Mouse (Mus musculus): ENCODE results near the gene Npcd. TPM values are rescaled to one million over a fixed set of nuclear protein-coding genes. Genes with fewer than 3 reads are reported as not detected.

Gene Npcd
- polyA plus RNA-seq, 1 experiment from 2014 or later: not detected

DNA sequence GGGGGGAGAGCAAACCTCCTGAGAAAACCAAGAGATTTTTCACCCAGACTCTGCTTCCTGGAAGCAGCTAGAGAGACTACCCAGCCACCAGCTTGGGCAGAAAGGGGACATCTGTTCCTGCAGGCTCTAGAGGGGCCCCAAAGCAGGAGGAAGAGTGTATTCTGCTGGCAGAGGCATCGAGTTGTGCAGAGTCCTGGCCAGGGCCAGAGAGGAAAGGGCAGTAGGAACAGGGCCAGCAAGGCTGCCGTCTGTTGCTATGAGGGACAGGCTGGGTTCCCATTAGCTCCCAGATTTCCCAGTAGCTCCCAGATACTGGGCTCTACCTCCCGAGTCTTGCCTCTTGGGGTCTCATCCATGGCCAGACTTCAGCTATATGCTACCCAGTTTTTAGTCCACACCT, 24.0 kb downstream of the Npcd start:
- 75% methylated on average over 3 of the region's 3 CpGs for WGBS
- Histone ChIP-seq H3K36me3 (ENCODE audit: control insufficient read depth, insufficient read depth, low read length) (no peaks in the 10 kb centered on the region), H3K9me3 (ENCODE audit: control insufficient read depth, low read length) (no peaks in the 10 kb centered on the region), H3K4me3 (ENCODE audit: low read depth, low read length) (no peak overlapping the region), H3K27me3 (ENCODE audit: control insufficient read depth, insufficient read depth, low read length) (peaks cover 22% of the 10 kb centered on the region), H3K27ac (ENCODE audit: low read depth, low read length) (no peak overlapping the region), H3K4me2 (no peak overlapping the region), H3K4me1 (ENCODE audit: control insufficient read depth, insufficient read depth, low read length) (peaks cover 6% of the 10 kb centered on the region; the same call in 1 of the 2 replicates), H3K9ac (ENCODE audit: low read length) (no peak overlapping the region)
- DNase-seq (ENCODE audit: low spot score, missing footprints): no peak
- ATAC-seq (ENCODE audit: low FRiP score): no peak

DNA sequence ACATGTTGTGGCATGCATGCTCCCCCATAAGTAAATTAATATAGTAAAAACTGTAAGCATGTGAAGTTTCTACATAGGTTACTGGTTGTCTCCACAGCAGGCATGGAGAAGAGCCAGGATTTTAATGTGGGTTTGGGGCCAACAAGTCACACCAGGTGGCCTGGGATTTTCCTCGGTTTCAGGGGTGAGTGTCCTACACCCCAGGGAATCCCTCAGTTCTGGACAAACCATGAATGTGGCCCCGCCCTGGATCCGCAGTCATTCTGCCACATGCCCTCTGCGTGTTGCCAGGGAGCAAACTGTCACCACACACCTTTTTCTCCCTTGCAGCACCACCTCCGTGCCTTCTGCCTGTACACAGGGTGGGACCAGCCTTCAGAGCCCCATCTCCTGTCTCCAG, 25.4 kb downstream of the Npcd start:
- H3K4me2 ChIP-seq: no peak overlapping the region
- H3K27ac ChIP-seq (ENCODE audit: low read depth, low read length): no peak overlapping the region
- H3K9ac ChIP-seq (ENCODE audit: low read length): no peak overlapping the region
- DNase-seq (ENCODE audit: low spot score, missing footprints): no peak
- peaks cover 36% of the 10 kb centered on the region for H3K27me3 ChIP-seq (ENCODE audit: control insufficient read depth, insufficient read depth, low read length)
- ATAC-seq (ENCODE audit: low FRiP score): no peak
- peaks cover 9% of the 10 kb centered on the region for H3K4me1 ChIP-seq (ENCODE audit: control insufficient read depth, insufficient read depth, low read length)
- H3K4me3 ChIP-seq (ENCODE audit: low read depth, low read length): no peak overlapping the region
- no peaks in the 10 kb centered on the region for H3K9me3 ChIP-seq (ENCODE audit: control insufficient read depth, low read length)
- H3K36me3 ChIP-seq (ENCODE audit: control insufficient read depth, insufficient read depth, low read length): no peaks in the 10 kb centered on the region
- 55% methylated on average over 5 of the region's 5 CpGs for WGBS

DNA sequence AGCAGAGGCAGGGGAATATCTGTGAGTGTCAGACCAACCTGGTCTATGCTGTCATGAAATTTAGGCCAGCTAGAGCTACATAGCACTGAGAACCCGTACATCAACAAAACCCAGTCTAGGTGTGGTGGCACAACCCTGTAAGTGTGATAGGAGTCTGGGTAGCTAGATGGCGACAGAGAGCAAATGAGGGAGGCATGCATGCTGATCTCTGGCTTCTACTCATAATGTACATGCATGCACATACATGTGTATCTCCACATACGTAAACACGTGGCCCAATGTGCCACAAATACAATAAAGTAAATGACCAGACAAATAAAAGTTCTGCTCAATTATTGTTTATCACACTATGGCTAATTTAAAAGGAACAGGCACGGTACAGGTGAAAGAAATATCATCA, 25.9 kb downstream of the Npcd start:
- Histone ChIP-seq H3K4me3 (ENCODE audit: low read depth, low read length) (no peak overlapping the region), H3K9ac (ENCODE audit: low read length) (no peak overlapping the region), H3K9me3 (ENCODE audit: control insufficient read depth, low read length) (no peaks in the 10 kb centered on the region), H3K27me3 (ENCODE audit: control insufficient read depth, insufficient read depth, low read length) (peaks cover 41% of the 10 kb centered on the region), H3K4me1 (ENCODE audit: control insufficient read depth, insufficient read depth, low read length) (peaks cover 13% of the 10 kb centered on the region), H3K27ac (ENCODE audit: low read depth, low read length) (no peak overlapping the region), H3K36me3 (ENCODE audit: control insufficient read depth, insufficient read depth, low read length) (no peaks in the 10 kb centered on the region), H3K4me2 (no peak overlapping the region)
- WGBS: 39% methylated on average over 5 of the region's 5 CpGs
- no peak for ATAC-seq (ENCODE audit: low FRiP score)
- DNase-seq (ENCODE audit: low spot score, missing footprints): no peak

DNA sequence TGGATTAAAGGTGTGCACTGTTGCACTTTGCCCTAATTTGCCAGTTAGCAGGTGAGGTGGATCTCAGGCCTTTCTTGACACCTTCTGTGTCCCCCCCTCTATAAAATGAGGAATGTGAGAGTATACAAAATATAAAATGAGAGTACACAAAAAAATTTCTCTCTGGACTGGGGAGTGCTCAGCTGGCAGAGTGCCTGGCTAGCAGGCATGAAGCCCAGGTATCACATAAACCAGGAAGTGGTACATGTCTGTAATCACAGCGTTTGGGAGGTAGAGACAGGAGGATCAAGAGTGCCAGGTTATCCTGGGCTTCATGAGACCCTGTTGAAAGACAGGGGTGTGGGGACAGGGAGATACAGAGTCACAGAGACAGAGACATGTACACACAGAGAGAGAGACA, 27.0 kb downstream of the Npcd start:
- Histone ChIP-seq H3K27ac (ENCODE audit: low read depth, low read length) (no peak overlapping the region), H3K4me1 (ENCODE audit: control insufficient read depth, insufficient read depth, low read length) (peaks cover 13% of the 10 kb centered on the region), H3K4me3 (ENCODE audit: low read depth, low read length) (no peak overlapping the region), H3K9ac (ENCODE audit: low read length) (no peak overlapping the region), H3K9me3 (ENCODE audit: control insufficient read depth, low read length) (no peaks in the 10 kb centered on the region), H3K36me3 (ENCODE audit: control insufficient read depth, insufficient read depth, low read length) (no peaks in the 10 kb centered on the region), H3K27me3 (ENCODE audit: control insufficient read depth, insufficient read depth, low read length) (peaks cover 52% of the 10 kb centered on the region), H3K4me2 (no peak overlapping the region)
- no peak for ATAC-seq (ENCODE audit: low FRiP score)
- DNase-seq (ENCODE audit: low spot score, missing footprints): no peak
- 64% methylated on average over 1 of the region's 1 CpGs for WGBS

DNA sequence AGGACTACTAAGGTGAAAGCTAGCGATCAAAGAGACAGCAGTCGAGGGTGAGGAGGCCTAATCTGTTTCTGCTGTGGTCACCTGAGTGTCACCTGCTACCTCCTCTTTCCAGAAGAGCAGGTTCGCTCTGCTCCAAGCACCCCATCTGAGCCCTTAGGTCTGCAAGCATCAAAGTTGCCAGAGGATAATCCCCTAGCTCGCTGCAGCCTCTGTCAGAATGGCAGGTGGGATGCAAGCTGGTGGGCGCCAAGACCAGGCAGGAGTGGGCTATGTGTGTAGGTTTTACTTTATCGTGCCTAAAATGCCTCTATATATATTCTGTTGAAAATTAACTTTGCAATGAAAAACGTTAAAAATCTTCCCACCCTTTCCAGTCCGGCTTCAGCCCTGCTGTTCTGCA, 28.8 kb downstream of the Npcd start:
- 18% methylated on average over 8 of the region's 8 CpGs for WGBS

DNA sequence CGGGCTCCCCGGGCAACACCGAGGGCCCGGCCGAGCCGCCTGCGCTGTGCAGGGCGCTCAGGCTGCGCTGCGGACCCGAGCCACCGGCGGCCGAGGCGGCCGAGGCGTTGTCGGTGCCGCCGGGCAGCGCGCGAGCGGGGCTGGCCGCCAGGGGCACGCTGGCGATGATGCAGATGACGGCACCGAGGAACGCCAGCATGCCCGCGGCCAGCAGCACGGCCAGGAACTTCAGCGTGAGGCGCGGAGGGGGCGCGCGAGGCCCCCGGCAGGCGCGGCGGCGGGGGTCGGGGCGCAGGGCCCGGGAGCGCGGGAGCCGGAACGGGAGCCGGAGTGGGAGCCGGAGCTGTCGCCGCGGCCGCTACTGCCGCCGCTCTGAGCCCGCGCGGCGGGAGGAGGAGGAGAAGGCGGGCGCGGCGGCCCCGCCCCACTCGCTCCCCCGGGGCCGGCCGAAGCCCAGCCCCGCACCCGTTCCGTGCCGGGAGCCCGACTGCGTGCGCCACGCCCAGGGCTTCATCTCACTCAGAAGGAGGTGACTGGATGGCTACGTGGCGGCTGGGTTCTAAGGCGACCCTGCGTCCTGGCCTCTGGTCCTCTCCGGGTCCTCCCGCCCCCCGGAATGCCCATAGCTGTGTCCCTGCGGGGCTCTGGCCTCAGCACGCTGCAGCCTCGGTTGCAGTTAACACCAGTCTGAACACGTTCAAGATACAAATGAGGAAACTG, 29.5 kb downstream of the Npcd start, which contains the start of gene Nptxr:
Nptxr (minus strand) TSS at position 415 of the 720 bp plus-strand sequence.
- H3K27ac ChIP-seq (ENCODE audit: low read depth, low read length): no peak within 1 kb of the TSS; the same call in 1 of the 2 replicates
- peak within 1 kb of the TSS; percentile 77 for H3K4me2 ChIP-seq
- peak within 1 kb of the TSS; percentile 64 for H3K9ac ChIP-seq (ENCODE audit: low read length)
- H3K4me1 ChIP-seq (ENCODE audit: control insufficient read depth, insufficient read depth, low read length): peaks cover 13% of the 10 kb centered on the region
- DNase-seq (ENCODE audit: low spot score, missing footprints) (peak; percentile 93), ATAC-seq (ENCODE audit: low FRiP score) (peak; percentile 81)
- no peaks in the 10 kb centered on the region for H3K36me3 ChIP-seq (ENCODE audit: control insufficient read depth, insufficient read depth, low read length)
- H3K9me3 ChIP-seq (ENCODE audit: control insufficient read depth, low read length): no peaks in the 10 kb centered on the region
- peak within 1 kb of the TSS; percentile 53 for H3K4me3 ChIP-seq (ENCODE audit: low read depth, low read length)
- WGBS: under 1% methylated on average over 70 of the region's 91 CpGs
- peaks cover 56% of the 10 kb centered on the region for H3K27me3 ChIP-seq (ENCODE audit: control insufficient read depth, insufficient read depth, low read length)

More for the DNA sequence above, 28.8 kb downstream of the Npcd start:
- peaks cover 56% of the 10 kb centered on the region for H3K27me3 ChIP-seq (ENCODE audit: control insufficient read depth, insufficient read depth, low read length)
- DNase-seq (ENCODE audit: low spot score, missing footprints) (no peak), ATAC-seq (ENCODE audit: low FRiP score) (no peak; the same call in 1 of the 2 replicates)
- H3K4me2 ChIP-seq: no peak overlapping the region
- no peak overlapping the region for H3K9ac ChIP-seq (ENCODE audit: low read length)
- peaks cover 13% of the 10 kb centered on the region for H3K4me1 ChIP-seq (ENCODE audit: control insufficient read depth, insufficient read depth, low read length)
- no peak overlapping the region; the same call in 1 of the 2 replicates for H3K4me3 ChIP-seq (ENCODE audit: low read depth, low read length)
- no peak overlapping the region for H3K27ac ChIP-seq (ENCODE audit: low read depth, low read length)
- H3K9me3 ChIP-seq (ENCODE audit: control insufficient read depth, low read length): no peaks in the 10 kb centered on the region
- H3K36me3 ChIP-seq (ENCODE audit: control insufficient read depth, insufficient read depth, low read length): no peaks in the 10 kb centered on the region

DNA sequence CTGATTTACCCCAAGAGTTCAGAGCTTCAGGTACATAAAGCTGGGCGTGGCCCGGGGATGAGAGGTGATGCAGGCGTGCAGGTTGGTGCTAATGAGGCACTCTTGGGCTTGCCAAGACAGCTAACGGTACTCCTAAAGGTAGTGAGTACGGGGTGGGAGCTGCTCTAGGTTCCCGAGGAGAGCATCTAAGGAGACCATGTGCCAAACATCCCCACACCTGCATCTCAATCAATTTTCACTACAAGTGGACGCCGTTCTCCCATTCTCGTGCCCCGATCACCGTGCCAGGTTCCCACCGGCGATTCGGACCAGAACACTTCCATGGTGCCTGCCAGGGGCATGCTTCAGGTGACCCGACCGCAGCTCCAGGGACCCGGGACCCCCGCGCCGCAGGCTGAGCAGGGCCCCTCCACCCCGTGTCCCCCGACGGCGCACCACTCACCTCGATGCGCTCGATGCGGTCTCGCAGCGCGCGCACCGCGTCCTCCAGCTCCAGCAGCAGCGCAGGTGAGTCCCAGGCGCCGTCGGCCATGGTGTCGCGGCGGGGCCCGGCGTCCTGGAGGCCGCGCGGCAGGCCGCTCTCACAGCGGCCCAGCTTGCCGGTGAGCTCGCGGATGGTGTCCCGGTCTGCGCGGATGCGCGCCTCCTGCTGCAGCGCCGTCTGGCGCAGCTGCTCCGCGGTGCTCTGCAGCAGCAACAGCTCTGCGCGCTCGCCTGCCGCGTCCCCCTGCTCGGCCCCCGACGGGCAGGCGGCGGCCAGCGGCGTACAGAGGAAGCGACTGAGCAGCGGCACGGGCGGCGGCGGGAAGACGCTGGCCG, 30.3 kb downstream of the Npcd start:
- Histone ChIP-seq H3K36me3 (ENCODE audit: control insufficient read depth, insufficient read depth, low read length) (no peaks in the 10 kb centered on the region), H3K4me3 (ENCODE audit: low read depth, low read length) (peak overlapping the region; percentile 53), H3K9me3 (ENCODE audit: control insufficient read depth, low read length) (no peaks in the 10 kb centered on the region), H3K27ac (ENCODE audit: low read depth, low read length) (no peak overlapping the region; the same call in 1 of the 2 replicates), H3K4me2 (peak overlapping the region; percentile 77), H3K4me1 (ENCODE audit: control insufficient read depth, insufficient read depth, low read length) (peaks cover 13% of the 10 kb centered on the region), H3K27me3 (ENCODE audit: control insufficient read depth, insufficient read depth, low read length) (peaks cover 56% of the 10 kb centered on the region), H3K9ac (ENCODE audit: low read length) (peak overlapping the region; percentile 64)
- ATAC-seq (ENCODE audit: low FRiP score) (peak; percentile 48), DNase-seq (ENCODE audit: low spot score, missing footprints) (peak; percentile 93)
- WGBS: 5% methylated on average over 81 of the region's 81 CpGs

DNA sequence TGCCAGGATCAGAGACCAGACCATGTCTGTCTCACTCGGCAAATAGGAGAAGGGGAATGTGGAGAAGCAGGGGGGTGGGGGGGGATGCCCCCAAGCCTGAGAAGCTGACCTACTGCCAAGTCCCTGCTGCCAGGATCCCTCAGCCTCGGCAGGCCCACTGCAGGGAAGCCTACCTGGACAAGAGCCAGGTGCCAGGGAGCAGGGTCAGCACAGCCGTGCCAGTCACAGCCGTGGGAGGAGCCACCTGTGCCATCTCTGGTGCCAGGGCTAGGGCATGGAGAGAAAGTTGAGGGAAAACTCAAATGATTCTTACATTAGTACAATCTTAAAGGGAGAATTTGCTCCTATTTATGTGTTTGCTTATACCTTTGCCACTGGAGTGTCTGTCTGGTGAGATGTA, 31.7 kb downstream of the Npcd start:
- Histone ChIP-seq H3K9me3 (ENCODE audit: control insufficient read depth, low read length) (no peaks in the 10 kb centered on the region), H3K4me1 (ENCODE audit: control insufficient read depth, insufficient read depth, low read length) (peaks cover 13% of the 10 kb centered on the region), H3K27me3 (ENCODE audit: control insufficient read depth, insufficient read depth, low read length) (peaks cover 56% of the 10 kb centered on the region), H3K9ac (ENCODE audit: low read length) (no peak overlapping the region), H3K36me3 (ENCODE audit: control insufficient read depth, insufficient read depth, low read length) (no peaks in the 10 kb centered on the region), H3K4me2 (no peak overlapping the region), H3K27ac (ENCODE audit: low read depth, low read length) (no peak overlapping the region), H3K4me3 (ENCODE audit: low read depth, low read length) (no peak overlapping the region)
- 77% methylated on average over 4 of the region's 4 CpGs for WGBS
- DNase-seq (ENCODE audit: low spot score, missing footprints): no peak
- ATAC-seq (ENCODE audit: low FRiP score): no peak

DNA sequence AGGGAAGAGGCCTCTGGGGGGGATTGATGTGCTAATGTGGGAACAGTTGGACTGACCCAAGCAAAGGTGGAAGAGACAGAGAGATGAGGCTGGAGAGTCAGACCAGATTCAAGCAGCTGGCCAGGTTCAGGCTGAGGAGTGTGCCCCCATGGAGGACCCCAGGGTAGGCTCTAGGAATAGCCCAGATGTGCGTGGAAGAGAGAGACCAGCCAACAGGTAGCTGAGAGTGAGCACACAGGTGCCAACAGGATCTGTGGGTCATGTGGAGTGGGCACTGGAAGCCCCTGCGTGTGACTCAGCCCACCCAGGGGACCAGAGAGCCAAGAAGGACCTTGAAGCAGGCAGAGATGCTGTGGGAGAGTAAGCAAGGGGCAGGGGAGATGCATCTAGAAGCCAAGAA, 32.4 kb downstream of the Npcd start:
- peaks cover 13% of the 10 kb centered on the region for H3K4me1 ChIP-seq (ENCODE audit: control insufficient read depth, insufficient read depth, low read length)
- peaks cover 50% of the 10 kb centered on the region for H3K27me3 ChIP-seq (ENCODE audit: control insufficient read depth, insufficient read depth, low read length)
- DNase-seq (ENCODE audit: low spot score, missing footprints) (no peak), ATAC-seq (ENCODE audit: low FRiP score) (no peak)
- H3K36me3 ChIP-seq (ENCODE audit: control insufficient read depth, insufficient read depth, low read length): no peaks in the 10 kb centered on the region
- H3K4me2 ChIP-seq: no peak overlapping the region
- no peak overlapping the region for H3K9ac ChIP-seq (ENCODE audit: low read length)
- H3K27ac ChIP-seq (ENCODE audit: low read depth, low read length): no peak overlapping the region
- no peak overlapping the region for H3K4me3 ChIP-seq (ENCODE audit: low read depth, low read length)
- 61% methylated on average over 2 of the region's 2 CpGs for WGBS
- no peaks in the 10 kb centered on the region for H3K9me3 ChIP-seq (ENCODE audit: control insufficient read depth, low read length)
